Mouse (Mus musculus): Measurements from ENCODE around the gene Prkci. TPM values are rescaled to one million over a fixed set of nuclear protein-coding genes. Genes with fewer than 3 reads are reported as not detected.

The Prkci gene
- total RNA-seq, 4 experiments from 2014 or later, result 46.4 to 50.6 (median 50.1) TPM

DNA sequence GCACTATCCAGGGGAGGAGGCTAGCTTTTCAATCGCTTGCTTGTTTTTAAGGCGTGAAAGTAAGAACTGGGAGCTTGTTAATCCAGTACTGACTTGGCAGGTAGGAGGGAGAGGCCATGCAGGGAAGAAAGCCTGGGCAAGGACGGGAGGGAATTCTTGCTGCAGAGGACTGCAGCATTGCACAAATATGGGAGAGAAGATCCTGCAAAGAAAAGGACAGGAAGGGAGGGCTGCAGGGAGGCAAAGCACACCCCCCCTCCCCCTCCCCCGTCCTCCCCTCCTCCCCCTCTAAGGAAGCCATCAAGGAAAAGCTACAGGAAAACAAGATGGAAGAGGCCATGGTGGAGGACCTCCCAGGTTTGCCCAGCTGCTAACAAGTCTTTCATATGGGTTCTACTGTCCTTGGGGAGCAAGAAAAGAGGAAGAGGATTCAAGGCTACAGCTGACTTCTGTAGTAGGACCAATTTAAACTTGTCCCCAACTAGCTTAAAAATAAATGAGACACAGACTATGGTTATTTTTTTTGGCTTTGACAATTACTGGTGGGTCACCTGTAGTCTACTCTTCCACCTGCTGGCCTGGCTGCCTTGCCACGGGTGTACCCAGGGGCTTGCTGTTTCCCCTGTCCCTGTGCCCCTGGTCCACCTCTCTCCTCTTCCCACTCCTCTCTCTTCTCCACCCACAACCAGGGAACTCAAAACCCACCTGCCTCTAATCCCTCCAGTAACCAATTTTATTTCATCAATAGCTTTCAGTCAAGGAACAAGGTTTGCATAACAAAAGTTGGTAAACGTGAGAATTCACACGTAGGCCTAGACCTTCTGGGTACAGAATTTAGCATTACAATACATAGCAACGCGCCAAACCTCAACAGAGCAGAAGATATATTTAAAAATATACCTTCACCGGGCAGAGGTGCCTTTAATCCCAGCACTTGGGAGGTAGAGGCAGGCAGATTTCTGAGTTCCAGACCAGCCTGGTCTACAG, 93.5 kb downstream of the Prkci start:
- DNase-seq, result no peak

GRCm38 (mm10) chr3:31089956-31090355, 94.4 kb downstream of the Prkci start:
- no peak for DNase-seq

- DNase-seq, result peak; percentile 29
Measured at GRCm38 (mm10) chr3:31093196-31093595, 97.6 kb downstream of the Prkci start.

DNA sequence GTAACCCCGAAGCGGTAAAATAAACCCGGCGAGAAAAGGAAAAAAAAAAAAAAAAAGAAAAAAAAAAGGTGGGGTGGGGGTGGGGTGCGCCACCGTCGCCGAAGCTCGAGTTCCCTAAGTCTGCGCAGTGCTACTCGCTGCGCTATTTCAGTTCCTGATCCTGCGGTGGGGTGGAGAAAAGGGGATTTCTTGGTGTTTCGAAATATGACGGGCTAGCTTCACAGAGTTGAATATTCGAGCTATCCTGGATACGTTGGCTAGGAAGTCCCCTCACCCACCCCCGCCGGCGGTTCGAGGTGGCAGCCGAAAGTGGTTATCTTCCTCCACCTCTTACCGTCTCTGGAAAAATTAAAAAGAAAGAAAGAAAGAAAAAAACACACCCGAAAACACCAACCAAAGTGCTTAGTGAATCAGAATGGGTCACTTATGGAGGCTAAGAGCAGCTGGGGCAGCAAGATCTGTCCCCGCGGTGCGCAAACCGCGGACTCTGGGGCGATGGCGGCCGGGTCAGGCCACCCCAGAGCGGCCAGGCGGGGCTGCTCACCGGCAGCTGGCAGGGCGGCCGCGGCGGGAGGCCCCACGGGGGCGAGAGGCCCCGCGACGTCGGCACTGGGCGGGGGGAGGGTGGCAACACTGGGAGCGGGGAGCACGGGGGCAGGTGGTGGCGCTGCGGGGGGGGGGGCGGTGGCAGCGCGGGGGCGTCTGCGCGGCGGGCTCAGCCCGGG, 98.2 kb downstream of the Prkci start:
- DNase-seq, result peak; percentile 49

- peak; percentile 93 for DNase-seq
Measured at GRCm38 (mm10) chr3:31094531-31095178, 99.1 kb downstream of the Prkci start, which contains the start of gene Skil. Gene Skil (plus strand): TSS chr3:31095058.

GRCm38 (mm10) chr3:31095179-31095490, 99.6 kb downstream of the Prkci start:
- DNase-seq, result no peak

DNA sequence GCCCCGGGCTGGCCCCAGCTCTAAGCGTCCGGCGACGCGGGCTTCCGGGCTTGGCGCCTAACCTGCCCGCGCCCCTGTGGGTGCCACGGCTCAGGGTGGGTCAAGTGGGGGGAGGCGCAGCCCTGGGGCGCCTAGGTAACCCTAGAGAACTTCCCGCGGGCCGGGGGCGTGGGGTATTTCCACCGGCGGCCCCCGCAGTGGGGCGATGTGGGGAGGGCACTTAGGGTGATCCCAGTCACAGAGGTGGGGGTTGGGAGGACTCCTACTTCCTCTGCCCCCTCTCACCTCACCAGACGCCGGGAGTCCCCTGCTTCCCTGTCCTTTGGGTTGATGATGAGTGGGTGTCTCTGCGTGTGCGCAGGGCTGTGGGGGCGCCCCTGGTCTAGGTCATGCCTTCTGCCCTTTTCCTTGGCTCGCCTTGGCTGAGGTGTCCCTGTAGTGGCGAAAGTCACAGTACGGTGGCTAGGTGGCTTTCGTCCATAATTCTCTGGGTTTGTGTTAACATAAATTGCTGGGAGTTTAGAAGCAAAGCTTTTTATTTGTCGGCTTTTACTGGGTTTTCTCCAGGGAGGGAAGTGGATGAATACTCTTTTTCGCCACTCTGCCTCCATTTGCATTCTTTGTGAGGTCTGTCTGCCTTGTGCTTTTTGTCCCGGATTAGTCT, 100.1 kb downstream of the Prkci start:
- DNase-seq, result peak; percentile 66

DNA sequence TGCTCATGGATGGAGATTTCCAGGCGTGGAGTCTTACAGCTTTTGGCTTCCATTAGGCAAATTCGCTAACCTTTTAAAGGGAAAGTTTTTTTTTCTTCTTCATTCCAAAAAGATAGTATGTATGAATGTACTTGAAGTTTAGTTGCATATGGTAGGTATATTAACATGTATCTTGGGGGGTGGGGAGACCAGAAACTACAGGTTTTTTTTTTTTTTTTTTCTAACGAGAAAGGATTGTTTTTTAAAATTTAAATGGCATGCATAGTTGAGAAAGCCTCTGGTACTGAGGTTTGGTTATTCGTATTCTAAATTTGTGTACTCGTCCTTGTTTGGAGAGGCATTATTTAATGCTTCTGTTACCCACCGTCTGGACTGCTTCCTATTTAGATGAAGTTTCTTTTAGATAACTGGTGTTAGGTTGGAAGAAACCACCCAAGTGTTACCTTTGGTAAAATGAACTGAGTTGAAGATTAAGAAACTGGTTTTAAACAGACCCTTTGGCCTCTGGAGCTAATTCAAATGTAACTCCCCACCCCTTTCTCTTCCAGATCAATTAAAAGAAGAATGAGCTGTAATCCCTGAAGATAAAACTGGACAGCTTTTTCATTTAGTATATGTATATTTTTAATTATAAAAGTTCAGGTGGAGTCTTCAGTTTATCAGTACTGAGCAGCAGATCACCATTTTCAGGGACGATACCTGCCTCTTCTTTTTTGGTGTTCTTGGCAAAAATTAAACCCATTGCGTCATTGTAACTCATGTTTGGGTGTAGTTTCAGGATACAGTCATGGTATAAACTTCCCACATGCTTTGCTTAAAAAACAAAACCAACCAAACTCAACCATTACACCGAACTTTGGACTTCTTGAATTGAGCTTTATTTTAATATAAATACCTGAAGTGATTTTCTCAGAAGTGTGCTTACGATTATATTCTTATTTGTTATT, 100.9 kb downstream of the Prkci start:
- DNase-seq, result no peak

DNA sequence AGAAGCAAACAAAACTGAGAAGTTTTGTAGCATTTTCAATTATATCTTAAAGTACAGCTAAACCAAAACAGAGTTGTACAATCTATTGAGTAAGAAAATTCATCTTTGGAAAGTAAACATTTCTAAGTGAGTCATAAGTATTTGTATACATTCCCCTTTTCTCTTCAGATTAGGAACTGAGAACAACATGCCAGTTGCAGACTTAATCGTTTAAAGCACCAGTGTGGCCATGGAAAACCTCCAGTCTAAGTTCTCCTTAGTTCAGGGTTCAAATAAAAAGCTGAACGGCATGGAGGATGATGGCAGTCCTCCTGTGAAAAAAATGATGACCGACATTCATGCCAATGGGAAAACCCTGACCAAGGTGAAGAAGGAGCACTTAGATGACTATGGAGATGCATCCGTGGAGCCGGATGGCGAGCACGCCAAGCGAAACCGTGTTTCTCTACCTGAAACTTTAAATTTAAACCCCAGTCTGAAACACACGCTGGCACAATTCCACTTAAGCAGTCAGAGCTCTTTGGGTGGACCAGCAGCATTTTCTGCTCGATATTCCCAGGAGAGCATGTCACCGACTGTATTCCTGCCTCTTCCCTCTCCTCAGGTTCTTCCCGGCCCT, 101.7 kb downstream of the Prkci start:
- DNase-seq, result no peak

GRCm38 (mm10) chr3:31097976-31098375, 102.4 kb downstream of the Prkci start:
- peak; percentile 38 for DNase-seq

DNA sequence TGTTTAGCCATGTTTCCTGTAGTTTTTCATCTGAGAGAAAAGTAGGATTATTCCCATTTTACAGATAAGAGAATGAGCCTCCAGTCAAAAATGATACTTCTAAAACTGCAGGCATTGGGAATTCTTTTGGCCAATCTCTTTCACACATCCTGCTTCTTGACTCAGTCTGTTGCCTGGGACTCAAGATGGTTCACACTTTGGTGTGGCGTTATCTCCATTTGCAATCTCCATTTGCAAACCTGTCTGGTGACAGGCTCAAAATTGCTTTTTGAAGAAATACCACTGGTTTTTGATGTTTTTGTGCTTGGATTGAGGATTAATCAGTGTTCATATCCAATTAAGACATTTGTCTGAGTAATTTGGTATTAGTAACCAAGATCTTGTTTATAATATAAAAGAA, 103.0 kb downstream of the Prkci start:
- no peak for DNase-seq

GRCm38 (mm10) chr3:31100026-31100425, 104.5 kb downstream of the Prkci start:
- DNase-seq, result no peak

DNA sequence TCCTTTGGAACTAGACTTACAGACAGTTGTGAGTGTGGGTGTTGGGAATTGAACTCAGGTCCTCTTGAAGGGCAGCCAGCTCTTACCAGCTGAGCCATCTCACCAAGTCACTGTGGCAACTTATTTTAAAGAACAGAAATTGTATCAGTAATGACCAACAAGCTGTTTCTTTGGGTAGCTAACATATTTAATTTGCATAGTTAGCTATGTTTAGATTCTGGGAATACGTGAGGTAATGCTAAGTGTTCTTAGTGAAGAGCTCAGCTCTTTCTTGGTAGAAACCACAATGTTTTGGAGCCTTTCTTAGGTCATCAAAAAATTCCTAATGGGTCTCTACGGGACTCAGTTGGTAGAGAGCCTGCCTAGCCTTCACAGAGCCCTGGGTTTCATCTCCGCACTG, 105.3 kb downstream of the Prkci start:
- DNase-seq, result no peak

Small RNAs within 50 kb of the gene (microRNA-seq; reads per million reads assigned to microRNA genes)
- gene Mir7008, result 0.17 to 0.70 reads per million in 2 experiments

Other genes with a start within 250 kb of the Prkci start
- not detected for gene Samd7, start 249.5 kb upstream of the Prkci start, total RNA-seq (2022)
- gene Sec62, start 202.9 kb upstream of the Prkci start, total RNA-seq (2022), result 100 to 1,000 TPM in 2 of 4 experiments, 10 to 100 TPM in 2; 91.1 to 113 (median 104) TPM
- gene Gpr160, start 139.8 kb upstream of the Prkci start, total RNA-seq (2022), result 1 to 10 TPM in 2 of 4 experiments, under 1 TPM in 2; 0.83 to 2.4 (median 0.97) TPM
- 10 to 100 TPM; 33.5 to 60.0 (median 42.9) TPM for gene Phc3, start 26.3 kb upstream of the Prkci start, total RNA-seq (2022)
- gene Skil, start 99.3 kb downstream of the Prkci start, total RNA-seq (2022), result 10 to 100 TPM; 29.2 to 39.4 (median 34.0) TPM
- gene Cldn11, start 154.2 kb downstream of the Prkci start, total RNA-seq (2022), result 10 to 100 TPM; 10.9 to 32.1 (median 18.4) TPM

Data from adrenal gland, adult 8-10 months (tissue).